Mouse (Mus musculus) liver, postnatal 0 days (tissue): Measurements from ENCODE around the gene Mfsd4b1.

Experiments
- CTCF ChIP-seq: sonication (generic); IDR thresholded peaks from 2 replicates; pipeline ENCODE4 v1.5.1; 2016; ENCODE audit warnings: antibody characterized with exemption, low read depth
- EP300 ChIP-seq: IDR thresholded peaks from 2 replicates; pipeline ENCODE4 v1.6.1; 2016; ENCODE audit warnings: antibody characterized with exemption, low read depth, mild to moderate bottlenecking

DNA sequence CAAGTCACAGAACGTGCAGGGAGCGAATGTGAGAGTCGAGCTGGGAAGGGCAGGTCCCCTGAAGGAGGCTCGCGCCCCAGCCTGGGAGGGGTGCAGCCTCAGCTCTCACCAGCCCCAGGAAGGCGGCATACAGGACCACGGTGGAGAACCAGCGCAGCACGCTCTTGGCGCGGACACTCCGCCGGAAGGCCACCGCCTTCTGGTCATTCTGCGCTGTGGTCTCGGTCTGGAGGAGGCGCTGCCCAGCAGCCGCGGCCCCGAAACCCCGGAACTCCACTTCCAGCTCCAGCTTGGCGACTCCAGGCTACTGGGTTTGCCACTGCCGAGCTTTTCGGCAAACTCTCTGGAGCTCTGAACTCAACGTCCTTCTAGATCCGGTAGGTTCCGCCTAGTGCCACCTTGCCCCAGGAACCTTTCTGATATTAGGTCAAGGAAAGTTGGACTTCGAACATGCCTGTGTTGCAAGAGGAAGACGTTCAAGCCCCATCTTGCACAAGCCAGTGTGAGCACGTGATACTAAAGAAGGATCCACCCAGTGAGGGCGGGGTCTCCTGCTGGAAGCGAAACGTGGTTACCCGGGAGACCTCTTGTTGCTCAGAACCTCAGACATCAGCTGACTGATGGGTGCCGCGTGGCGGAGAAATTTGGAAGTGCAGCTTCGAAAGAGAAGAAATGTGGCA, 65.2 kb downstream of the Mfsd4b1 start, which contains the start of gene Mfsd4b3:
- TF ChIP-seq EP300 (peak; percentile 79; the same call in 1 of the 2 replicates), CTCF (peak; percentile 86)
